Mouse (Mus musculus) kidney, embryonic 14.5 days (tissue): ENCODE measurements at regions not wholly inside any gene's neighbourhood (a gene's known extent, or its start where the extent isn't known, plus 50 kb on each side); places are given as distances from the start of the nearest gene placed in this dataset.

Source experiments
- ATAC-seq: fragments of 200-750 bp; cut with Nextera tagmentation; 2 replicates; pipeline ENCODE4 v1.8.0; 2017; ENCODE audit warnings: moderate number of reproducible peaks, mild to moderate bottlenecking, moderate TSS enrichment, moderate library complexity; ENCODE audit not compliant: low FRiP score, low TSS enrichment
- H3K27ac ChIP-seq: fragments of 300-500 bp; sonication (generic); 2 replicates; pipeline ENCODE4 v1.5.1; 2014; ENCODE audit warnings: low read depth, mild to moderate bottlenecking, low read length, moderate library complexity, mixed read lengths
- H3K27me3 ChIP-seq: fragments of 300-500 bp; sonication (generic); 2 replicates; pipeline ENCODE4 v1.6.1; 2014; ENCODE audit warnings: mild to moderate bottlenecking, low read length; ENCODE audit not compliant: control insufficient read depth, insufficient read depth
- H3K36me3 ChIP-seq: fragments of 300-500 bp; sonication (generic); 2 replicates; pipeline ENCODE4 v1.6.1; 2014; ENCODE audit warnings: low read length, mixed read lengths; ENCODE audit not compliant: control insufficient read depth, insufficient read depth
- H3K4me1 ChIP-seq: fragments of 300-500 bp; sonication (generic); 2 replicates; pipeline ENCODE4 v1.6.1; 2014; ENCODE audit warnings: low read length, mixed read lengths; ENCODE audit not compliant: control insufficient read depth, insufficient read depth
- H3K4me2 ChIP-seq: fragments of 300-500 bp; sonication (generic); replicated peaks from 2 replicates; pipeline ENCODE4 v1.6.1; 2014; ENCODE audit warnings: low read depth, mild to moderate bottlenecking, low read length
- H3K4me3 ChIP-seq: fragments of 300-500 bp; sonication (generic); 2 replicates; pipeline ENCODE4 v1.5.1; 2014; ENCODE audit warnings: mild to moderate bottlenecking, low read length
- H3K9ac ChIP-seq: fragments of 300-500 bp; sonication (generic); 2 replicates; pipeline ENCODE4 v1.6.1; 2014; ENCODE audit warnings: low read depth, mild to moderate bottlenecking, low read length, moderate library complexity
- H3K9me3 ChIP-seq: fragments of 300-500 bp; sonication (generic); 2 replicates; pipeline ENCODE4 v1.6.1; 2016; ENCODE audit warnings: low read length; ENCODE audit not compliant: control insufficient read depth
- WGBS: fragments of 180-500 bp; shearing (Covaris S2); extraction: QIAGEN DNeasy Blood & Tissue Kit; methylation state at CpG from one replicate; pipeline ENCODE4 v1.1.7; 2014; 5-methylcytosine and 5-hydroxymethylcytosine counted together

DNA sequence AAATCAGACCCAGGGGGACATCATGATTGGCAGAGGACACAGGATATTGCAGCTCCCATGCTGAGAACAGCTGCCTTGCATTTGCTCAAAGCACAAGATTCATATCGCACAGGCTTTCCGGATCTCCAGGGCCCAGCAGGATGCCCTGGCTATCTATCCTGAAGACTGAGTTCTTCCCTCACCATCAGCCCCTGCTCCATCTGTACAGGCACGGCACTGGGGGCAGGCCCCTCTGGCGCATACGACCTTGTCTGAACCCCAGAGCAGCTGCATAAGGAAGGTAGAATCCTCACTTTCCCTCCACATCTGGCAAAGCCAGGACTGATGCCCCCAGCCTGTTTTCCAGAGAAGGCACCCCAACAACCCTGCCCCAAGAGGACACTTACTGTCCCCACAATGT lies 266.8 kb downstream of the Tns1 start:
- Histone ChIP-seq H3K36me3 (no peaks in the 10 kb centered on the region), H3K27ac (no peak overlapping the region), H3K9ac (no peak overlapping the region), H3K4me2 (no peak overlapping the region), H3K9me3 (no peaks in the 10 kb centered on the region), H3K27me3 (no peaks in the 10 kb centered on the region), H3K4me1 (peaks cover 2% of the 10 kb centered on the region; the same call in 1 of the 2 replicates), H3K4me3 (no peak overlapping the region)
- 78% methylated on average over 5 of the region's 5 CpGs for WGBS
- ATAC-seq, result no peak

DNA sequence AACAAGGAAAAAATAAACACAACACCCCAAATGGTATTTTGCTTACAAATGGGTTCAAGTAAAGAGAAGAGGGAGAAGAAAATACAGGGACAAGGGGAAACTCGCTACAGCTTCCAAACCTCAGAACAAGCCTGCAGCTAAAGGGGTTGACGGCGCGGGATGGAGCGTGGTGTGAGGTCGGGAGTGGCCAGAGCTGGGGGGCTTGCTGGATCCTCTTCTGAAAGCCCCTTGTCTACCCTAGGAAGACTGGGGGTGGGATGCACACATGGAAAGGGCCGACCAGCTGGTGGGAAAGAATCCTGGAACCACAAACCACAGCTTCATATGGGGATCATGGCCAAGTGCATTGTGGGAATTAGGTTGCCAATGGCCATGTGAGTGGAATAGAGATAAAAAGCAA lies 267.4 kb downstream of the Tns1 start:
- no peak for ATAC-seq
- Histone ChIP-seq H3K9ac (no peak overlapping the region), H3K27ac (no peak overlapping the region), H3K4me2 (no peak overlapping the region), H3K4me3 (no peak overlapping the region), H3K27me3 (no peaks in the 10 kb centered on the region), H3K36me3 (no peaks in the 10 kb centered on the region), H3K4me1 (no peaks in the 10 kb centered on the region), H3K9me3 (no peaks in the 10 kb centered on the region)
- WGBS, result 91% methylated on average over 7 of the region's 7 CpGs

- WGBS, result 88% methylated on average over 4 of the region's 4 CpGs
Observed at GRCm38 (mm10) chr1:73855306-73855705, 268.9 kb downstream of the Tns1 start.

DNA sequence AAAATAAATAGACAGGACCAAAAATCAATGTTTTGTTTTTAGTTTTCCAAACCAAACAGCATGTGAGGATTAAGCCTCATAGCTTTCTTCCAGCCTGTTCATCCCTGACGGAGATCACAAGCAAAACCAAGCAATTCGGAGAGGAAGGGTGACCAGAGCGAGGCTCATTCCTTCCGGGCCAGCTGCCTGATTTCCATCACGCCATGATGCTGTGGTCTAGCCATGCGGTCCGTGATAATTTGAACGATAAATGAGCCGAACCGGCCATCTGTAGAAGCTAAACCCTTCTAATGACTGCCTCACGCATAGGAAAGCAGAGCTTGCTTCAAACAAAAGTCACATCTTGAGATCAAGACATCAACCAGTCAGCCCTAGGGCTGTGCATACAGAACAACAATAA lies 270.4 kb downstream of the Tns1 start:
- no peaks in the 10 kb centered on the region for H3K27me3 ChIP-seq
- H3K27ac ChIP-seq, result no peak overlapping the region
- WGBS, result 75% methylated on average over 11 of the region's 11 CpGs
- H3K4me2 ChIP-seq, result no peak overlapping the region
- no peaks in the 10 kb centered on the region for H3K36me3 ChIP-seq
- no peak overlapping the region for H3K9ac ChIP-seq
- no peaks in the 10 kb centered on the region for H3K9me3 ChIP-seq
- no peaks in the 10 kb centered on the region for H3K4me1 ChIP-seq
- ATAC-seq, result no peak
- H3K4me3 ChIP-seq, result no peak overlapping the region

More at GRCm38 (mm10) chr1:73855306-73855705, 268.9 kb downstream of the Tns1 start:
- no peak overlapping the region for H3K4me2 ChIP-seq
- ATAC-seq, result no peak
- H3K9ac ChIP-seq, result no peak overlapping the region
- no peaks in the 10 kb centered on the region for H3K9me3 ChIP-seq
- H3K4me1 ChIP-seq, result no peaks in the 10 kb centered on the region
- no peak overlapping the region for H3K4me3 ChIP-seq
- H3K27ac ChIP-seq, result no peak overlapping the region
- H3K36me3 ChIP-seq, result no peaks in the 10 kb centered on the region
- H3K27me3 ChIP-seq, result no peaks in the 10 kb centered on the region

GRCm38 (mm10) chr1:73850173-73851014 lies 273.9 kb downstream of the Tns1 start:
- H3K4me1 ChIP-seq, result no peaks in the 10 kb centered on the region
- no peak overlapping the region for H3K9ac ChIP-seq
- H3K4me2 ChIP-seq, result no peak overlapping the region
- H3K36me3 ChIP-seq, result no peaks in the 10 kb centered on the region
- H3K27ac ChIP-seq, result peak overlapping the region; percentile 8; the same call in 1 of the 2 replicates
- H3K9me3 ChIP-seq, result no peaks in the 10 kb centered on the region
- no peaks in the 10 kb centered on the region for H3K27me3 ChIP-seq
- H3K4me3 ChIP-seq, result no peak overlapping the region
- 42% methylated on average over 11 of the region's 11 CpGs for WGBS
- peak; percentile 80 for ATAC-seq

GRCm38 (mm10) chr1:73848370-73848769 lies 275.9 kb downstream of the Tns1 start:
- ATAC-seq, result no peak
- H3K36me3 ChIP-seq, result no peaks in the 10 kb centered on the region
- 61% methylated on average over 3 of the region's 3 CpGs for WGBS
- H3K9me3 ChIP-seq, result no peaks in the 10 kb centered on the region
- no peaks in the 10 kb centered on the region for H3K4me1 ChIP-seq
- no peak overlapping the region for H3K9ac ChIP-seq
- H3K27ac ChIP-seq, result no peak overlapping the region
- H3K4me3 ChIP-seq, result no peak overlapping the region
- H3K4me2 ChIP-seq, result no peak overlapping the region
- H3K27me3 ChIP-seq, result no peaks in the 10 kb centered on the region

GRCm38 (mm10) chr1:73847126-73847525 lies 277.1 kb downstream of the Tns1 start:
- Histone ChIP-seq H3K9me3 (no peaks in the 10 kb centered on the region), H3K4me2 (no peak overlapping the region), H3K27me3 (no peaks in the 10 kb centered on the region), H3K4me3 (no peak overlapping the region), H3K27ac (no peak overlapping the region), H3K9ac (no peak overlapping the region), H3K36me3 (no peaks in the 10 kb centered on the region), H3K4me1 (no peaks in the 10 kb centered on the region)
- ATAC-seq, result no peak
- 72% methylated on average over 3 of the region's 3 CpGs for WGBS

- Histone ChIP-seq H3K27ac (no peak overlapping the region), H3K4me1 (no peaks in the 10 kb centered on the region), H3K9ac (no peak overlapping the region), H3K36me3 (no peaks in the 10 kb centered on the region), H3K27me3 (no peaks in the 10 kb centered on the region), H3K4me3 (no peak overlapping the region), H3K4me2 (no peak overlapping the region), H3K9me3 (no peaks in the 10 kb centered on the region)
- no peak for ATAC-seq
- WGBS, result 83% methylated on average over 5 of the region's 5 CpGs
Observed at GRCm38 (mm10) chr1:73845115-73845514, 279.1 kb downstream of the Tns1 start.

DNA sequence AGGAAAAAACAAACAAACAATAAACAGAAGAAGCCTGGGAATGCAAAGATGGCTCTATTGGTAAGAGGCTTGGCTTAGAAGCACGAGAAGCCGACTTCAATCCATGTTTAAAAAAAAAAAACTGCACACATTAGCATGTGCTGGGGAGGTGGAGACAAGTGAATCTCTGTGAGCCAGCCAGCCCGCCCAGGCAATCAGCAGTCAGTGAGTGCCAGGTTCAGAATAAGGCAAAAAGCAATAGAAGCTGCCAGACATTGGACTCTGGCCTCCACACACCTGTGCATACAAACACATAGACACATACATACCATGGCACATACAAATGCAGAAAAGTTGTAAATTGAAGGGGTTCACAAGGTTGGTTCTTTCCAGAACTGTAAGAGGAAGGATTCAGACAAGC lies 279.7 kb downstream of the Tns1 start:
- H3K4me1 ChIP-seq, result no peaks in the 10 kb centered on the region
- ATAC-seq, result no peak
- 82% methylated on average over 3 of the region's 3 CpGs for WGBS
- H3K4me3 ChIP-seq, result no peak overlapping the region
- H3K9me3 ChIP-seq, result no peaks in the 10 kb centered on the region
- H3K9ac ChIP-seq, result no peak overlapping the region
- H3K27ac ChIP-seq, result no peak overlapping the region
- no peaks in the 10 kb centered on the region for H3K36me3 ChIP-seq
- H3K4me2 ChIP-seq, result no peak overlapping the region
- no peaks in the 10 kb centered on the region for H3K27me3 ChIP-seq
